In genomic region chr7:50429725-50430124, GRCm38 (mm10) we compare ENCODE assay signal across 19 mouse cellular contexts.
"Had no signal": no experiment of that assay in that cellular context is flagged by ENCODE, and none has a peak within 500 bp of the region (broad histone marks: within the 10 kb centered on the region; RNA-seq: fewer than 3 reads in every experiment).

No protein-coding gene starts in this region.

- DNase-seq: liver, embryonic 13.5 days; liver, postnatal 0 days; lung, adult 2 months; lung, postnatal 14 days; lung, postnatal 36 days; right cerebral cortex, postnatal 14 days; thymus, adult 2 months; thymus, postnatal 25 days; thymus, postnatal 4 days had no signal

- H3K4me3 ChIP-seq: liver, embryonic 13.5 days; liver, embryonic 15.5 days; lung, embryonic 15.5 days; megakaryocyte, embryonic 14.5 days; midbrain, embryonic 13.5 days; midbrain, embryonic 15.5 days; neural tube, embryonic 12.5 days; stomach, embryonic 15.5 days had no signal

- H3K9me3 ChIP-seq: liver, embryonic 13.5 days; liver, embryonic 15.5 days; lung, embryonic 15.5 days; midbrain, embryonic 13.5 days; midbrain, embryonic 15.5 days; neural tube, embryonic 12.5 days; stomach, embryonic 15.5 days had no signal

- H3K36me3 ChIP-seq: liver, embryonic 13.5 days; liver, embryonic 15.5 days; lung, embryonic 15.5 days; midbrain, embryonic 13.5 days; midbrain, embryonic 15.5 days; neural tube, embryonic 12.5 days; stomach, embryonic 15.5 days had no signal

- H3K27ac ChIP-seq: liver, embryonic 13.5 days; liver, embryonic 15.5 days; lung, embryonic 15.5 days; macrophage; midbrain, embryonic 13.5 days; midbrain, embryonic 15.5 days; neural tube, embryonic 12.5 days; stomach, embryonic 15.5 days had no signal

- H3K4me1 ChIP-seq: liver, embryonic 13.5 days; liver, embryonic 15.5 days; lung, embryonic 15.5 days; megakaryocyte, embryonic 14.5 days; midbrain, embryonic 13.5 days; midbrain, embryonic 15.5 days; neural tube, embryonic 12.5 days; stomach, embryonic 15.5 days had no signal

- H3K4me2 ChIP-seq: liver, embryonic 13.5 days; liver, embryonic 15.5 days; lung, embryonic 15.5 days; midbrain, embryonic 11.5 days; midbrain, embryonic 13.5 days; midbrain, embryonic 15.5 days; neural tube, embryonic 12.5 days; stomach, embryonic 15.5 days had no signal

- ATAC-seq: liver, postnatal 0 days; lung, postnatal 0 days; midbrain, embryonic 13.5 days; midbrain, embryonic 15.5 days had no signal

- H3K27me3 ChIP-seq: liver, embryonic 13.5 days; liver, embryonic 15.5 days; lung, embryonic 15.5 days; megakaryocyte, embryonic 14.5 days; midbrain, embryonic 13.5 days; midbrain, embryonic 15.5 days; neural tube, embryonic 12.5 days; stomach, embryonic 15.5 days had no signal

- H3K9ac ChIP-seq: liver, embryonic 13.5 days; liver, embryonic 15.5 days; liver, postnatal 0 days; lung, embryonic 15.5 days; midbrain, embryonic 13.5 days; midbrain, embryonic 15.5 days; neural tube, embryonic 12.5 days; stomach, embryonic 15.5 days had no signal
